Mouse (Mus musculus) cerebellum, adult 2 months (tissue): ENCODE data around the gene Sirt1. TPM values are rescaled to one million over a fixed set of nuclear protein-coding genes. Genes with fewer than 3 reads are reported as not detected.
"Not testable (repeated sequence)": the region's sequence is repeated elsewhere in the genome, so short reads cannot be mapped to it uniquely, and the experiment has no call there.

Experiments used
- DNase-seq, 2 experiments: peaks; one replicate each; pipeline ENCODE4 v3.0.0; 2021
- H3K27ac ChIP-seq: fragments of 200-500 bp; 2 replicates; pipeline ENCODE4 v1.5.1; 2012; ENCODE audit warnings: low read length, control low read depth, inconsistent platforms; ENCODE audit not compliant: insufficient read depth
- H3K27me3 ChIP-seq: fragments of 200-500 bp; 2 replicates; pipeline ENCODE4 v1.6.1; 2012; ENCODE audit warnings: inconsistent platforms, mild to moderate bottlenecking, low read length, moderate library complexity; ENCODE audit not compliant: control insufficient read depth, insufficient read depth
- H3K4me1 ChIP-seq: fragments of 200-500 bp; 2 replicates; pipeline ENCODE4 v1.6.1; 2011; ENCODE audit warnings: low read length; ENCODE audit not compliant: control insufficient read depth, insufficient read depth
- H3K4me3 ChIP-seq: fragments of 200-500 bp; replicated peaks from 2 replicates; pipeline ENCODE3; 2011; ENCODE audit warnings: mild to moderate bottlenecking, low read depth, low read length, control low read depth; ENCODE audit not compliant: insufficient read depth
- CTCF ChIP-seq: fragments of 200-500 bp; IDR thresholded peaks from 2 replicates; pipeline ENCODE4 v1.5.1; 2011; ENCODE audit warnings: low read depth, mild to moderate bottlenecking, control low read depth, low read length, moderate library complexity, borderline replicate concordance; ENCODE audit not compliant: insufficient read depth
- POLR2A ChIP-seq: fragments of 200-500 bp; IDR thresholded peaks from 2 replicates; pipeline ENCODE4 v1.6.1; 2011; ENCODE audit warnings: low read length, control low read depth, borderline replicate concordance; ENCODE audit not compliant: insufficient read depth
- WGBS: fragments of 180-500 bp; shearing (Covaris S2); methylation state at CpG from one replicate; pipeline ENCODE4 v1.1.7; 2018; 5-methylcytosine and 5-hydroxymethylcytosine counted together
- polyA plus RNA-seq: library from polyadenylated mRNA; depleted of rRNA; stranded (reverse); fragments of >200 nt; gene quantifications from 2 replicates; pipeline ENCODE4 v1.2.3, GENCODE M21; 2012

Sirt1 gene
- polyA plus RNA-seq, 1 experiment = 15.3 TPM

DNA sequence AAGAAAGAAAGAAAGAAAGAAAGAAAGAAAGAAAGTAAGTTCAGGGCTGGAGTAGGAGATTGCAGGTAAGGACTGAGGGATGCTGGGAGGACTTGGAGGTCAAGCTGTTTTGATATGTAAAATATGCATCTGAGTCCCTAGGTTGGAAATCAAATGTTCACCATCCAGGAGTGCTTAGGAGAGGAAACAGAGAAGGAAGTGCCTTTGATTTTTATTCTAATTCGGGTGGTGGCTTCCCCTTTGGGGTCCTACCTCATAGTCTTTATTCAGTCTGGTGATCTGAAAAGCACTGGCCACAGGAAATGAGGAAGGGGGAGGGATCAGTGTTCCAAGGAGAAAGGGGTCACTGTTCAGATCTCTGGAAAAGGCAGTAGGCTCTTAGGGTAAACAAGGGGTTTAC lies 21.0 kb downstream of the Sirt1 start:
- no peaks in the 10 kb centered on the region for H3K27me3 ChIP-seq
- WGBS = 78% methylated on average over 1 of the region's 1 CpGs

DNA sequence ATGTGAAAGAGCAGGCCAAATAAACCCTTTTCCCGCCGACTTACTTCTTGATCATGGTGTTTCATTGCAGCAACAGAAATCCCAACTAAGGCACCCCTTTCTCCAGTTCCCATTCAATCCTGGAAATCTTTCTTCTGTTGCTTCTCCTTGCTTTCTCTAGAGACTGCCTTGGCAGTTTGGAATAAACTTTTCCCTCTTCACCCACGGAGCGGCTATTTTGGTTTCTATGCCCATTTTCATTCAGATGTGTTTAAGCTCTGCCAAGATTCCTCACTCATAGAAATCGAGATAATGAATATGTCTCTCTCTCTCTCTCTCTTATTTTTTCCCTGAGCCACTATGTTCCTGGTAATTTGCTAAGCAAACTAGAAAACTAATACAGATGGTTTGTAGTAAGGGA lies 29.4 kb downstream of the Sirt1 start:
- WGBS = 64% methylated on average over 5 of the region's 5 CpGs
- no peak for DNase-seq

More for the DNA sequence above, 21.0 kb downstream of the Sirt1 start:
- Histone ChIP-seq H3K27ac (no peak overlapping the region), H3K4me1 (no peaks in the 10 kb centered on the region), H3K4me3 (no peak overlapping the region)
- TF ChIP-seq CTCF (no peak), POLR2A (no peak)
- no peak for DNase-seq

DNA sequence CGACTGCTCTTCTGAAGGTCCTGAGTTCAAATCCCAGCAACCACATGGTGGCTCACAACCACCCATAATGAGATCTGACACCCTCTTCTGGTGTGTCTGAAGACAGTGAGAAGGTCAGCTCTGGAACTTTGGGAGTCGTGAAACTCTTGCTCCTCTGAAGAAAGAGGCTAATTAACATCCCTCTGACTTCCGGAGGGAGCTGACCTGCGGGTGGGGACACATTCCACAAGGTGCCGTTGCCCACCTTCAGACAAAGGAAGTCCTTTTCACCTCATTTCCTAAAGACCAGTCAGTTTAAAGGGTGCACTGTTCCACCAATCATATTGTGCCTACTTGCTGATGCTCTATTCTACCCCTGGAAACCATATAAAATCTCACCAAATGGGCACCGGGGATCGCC lies 30.4 kb downstream of the Sirt1 start:
- not testable (repeated sequence) for H3K4me1 ChIP-seq, DNase-seq, H3K27ac ChIP-seq, H3K27me3 ChIP-seq, H3K4me3 ChIP-seq
- 84% methylated on average over 7 of the region's 7 CpGs for WGBS

More for the DNA sequence above, 29.4 kb downstream of the Sirt1 start:
- no peak overlapping the region for H3K4me3 ChIP-seq
- TF ChIP-seq POLR2A = no peak
- no peak for TF ChIP-seq CTCF
- H3K4me1 ChIP-seq = no peaks in the 10 kb centered on the region
- no peak overlapping the region for H3K27ac ChIP-seq
- H3K27me3 ChIP-seq = no peaks in the 10 kb centered on the region

DNA sequence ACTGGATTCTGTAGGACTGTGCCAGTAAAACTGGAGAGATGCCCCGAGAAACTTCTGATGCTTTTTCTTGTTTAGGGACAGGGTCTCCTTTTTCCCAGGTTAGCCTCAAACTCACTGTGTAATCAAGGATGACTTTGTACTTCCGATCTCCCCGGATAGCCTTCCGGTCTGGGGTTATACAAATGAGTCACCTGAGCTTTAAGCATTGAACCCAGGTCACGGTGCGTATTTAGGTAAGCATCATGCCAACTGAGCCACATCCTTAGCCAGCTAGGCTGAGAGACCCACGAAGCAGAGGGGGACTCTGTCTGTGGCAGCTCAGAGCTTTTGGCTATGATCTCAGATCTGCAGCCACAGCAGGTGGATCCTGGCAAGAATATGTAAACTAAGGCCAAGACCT lies 30.8 kb downstream of the Sirt1 start:
- 77% methylated on average over 7 of the region's 7 CpGs for WGBS
- no peak for TF ChIP-seq POLR2A
- no peak for TF ChIP-seq CTCF

DNA sequence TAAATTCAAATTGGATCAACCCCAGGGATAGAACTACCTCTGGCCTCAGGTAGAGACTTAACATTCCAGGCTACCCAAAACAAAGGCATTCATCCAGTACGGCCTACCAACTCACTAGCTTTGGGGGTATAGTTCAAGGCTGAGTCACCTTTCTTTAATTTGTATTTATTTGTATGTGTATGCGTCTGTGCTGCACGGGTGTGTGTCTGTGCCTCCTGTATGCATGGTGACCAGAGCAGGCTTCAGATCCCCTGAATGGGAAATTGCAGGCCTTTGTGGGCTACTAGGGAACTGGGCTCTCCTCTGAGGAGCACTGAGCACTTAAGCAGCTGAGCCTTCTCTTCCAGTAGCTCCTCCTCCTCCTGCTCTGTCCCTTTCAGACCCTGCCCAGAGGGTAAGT lies 33.2 kb downstream of the Sirt1 start:
- DNase-seq = no peak

More for the DNA sequence above, 30.8 kb downstream of the Sirt1 start:
- H3K27ac ChIP-seq = no peak overlapping the region
- DNase-seq = no peak
- H3K27me3 ChIP-seq = no peaks in the 10 kb centered on the region
- no peak overlapping the region for H3K4me3 ChIP-seq
- H3K4me1 ChIP-seq = no peaks in the 10 kb centered on the region

DNA sequence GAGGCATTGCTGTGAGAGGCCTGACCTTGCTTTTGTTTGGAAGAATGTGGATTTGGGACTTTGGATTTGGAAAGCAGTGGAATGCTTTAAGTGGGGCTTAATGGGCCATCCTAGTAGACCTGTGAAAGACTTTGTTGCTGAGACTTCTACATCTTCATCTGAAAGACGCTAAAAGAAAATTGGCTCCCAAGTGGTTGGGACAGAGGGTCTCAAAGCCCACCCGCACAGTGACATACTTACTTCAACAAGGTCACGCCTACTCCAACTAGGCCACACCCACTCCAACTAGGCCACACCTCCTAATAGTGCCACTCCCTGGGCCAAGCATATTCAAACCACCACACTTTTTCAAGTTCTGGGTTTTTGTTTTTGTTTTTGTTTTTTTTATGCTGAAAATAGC lies 36.8 kb downstream of the Sirt1 start:
- TF ChIP-seq POLR2A (no peak), CTCF (no peak)
- Histone ChIP-seq H3K27ac (no peak overlapping the region), H3K4me3 (no peak overlapping the region), H3K27me3 (no peaks in the 10 kb centered on the region), H3K4me1 (no peaks in the 10 kb centered on the region)
- 94% methylated on average over 3 of the region's 3 CpGs for WGBS
- no peak for DNase-seq

More for the DNA sequence above, 33.2 kb downstream of the Sirt1 start:
- WGBS = 68% methylated on average over 3 of the region's 3 CpGs
- no peak for TF ChIP-seq POLR2A
- TF ChIP-seq CTCF = no peak
- Histone ChIP-seq H3K4me3 (no peak overlapping the region), H3K27me3 (no peaks in the 10 kb centered on the region), H3K4me1 (no peaks in the 10 kb centered on the region), H3K27ac (no peak overlapping the region)

DNA sequence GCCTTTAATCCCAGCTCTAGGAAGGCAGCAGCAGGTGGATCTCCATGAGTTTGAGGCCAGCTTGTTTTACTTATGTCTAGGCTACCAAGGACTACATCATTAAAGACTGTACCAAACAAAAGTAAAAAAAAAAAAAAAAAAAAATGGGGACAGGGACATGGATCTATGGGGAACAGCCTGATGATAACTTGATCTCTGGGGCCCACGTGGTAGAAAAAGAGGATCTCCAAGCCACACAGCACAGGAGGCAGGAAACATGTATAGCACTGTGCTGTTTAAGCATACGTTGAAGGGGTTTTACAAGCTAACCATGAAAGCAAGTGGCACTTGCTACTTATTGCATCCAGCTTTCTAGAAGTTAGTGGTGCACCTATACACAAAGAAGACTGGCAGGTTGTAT lies 40.2 kb downstream of the Sirt1 start:
- TF ChIP-seq POLR2A (no peak), CTCF (no peak)
- Histone ChIP-seq H3K4me1 (no peaks in the 10 kb centered on the region), H3K4me3 (no peak overlapping the region), H3K27me3 (no peaks in the 10 kb centered on the region), H3K27ac (no peak overlapping the region)
- WGBS = 84% methylated on average over 2 of the region's 2 CpGs
- DNase-seq = no peak

DNA sequence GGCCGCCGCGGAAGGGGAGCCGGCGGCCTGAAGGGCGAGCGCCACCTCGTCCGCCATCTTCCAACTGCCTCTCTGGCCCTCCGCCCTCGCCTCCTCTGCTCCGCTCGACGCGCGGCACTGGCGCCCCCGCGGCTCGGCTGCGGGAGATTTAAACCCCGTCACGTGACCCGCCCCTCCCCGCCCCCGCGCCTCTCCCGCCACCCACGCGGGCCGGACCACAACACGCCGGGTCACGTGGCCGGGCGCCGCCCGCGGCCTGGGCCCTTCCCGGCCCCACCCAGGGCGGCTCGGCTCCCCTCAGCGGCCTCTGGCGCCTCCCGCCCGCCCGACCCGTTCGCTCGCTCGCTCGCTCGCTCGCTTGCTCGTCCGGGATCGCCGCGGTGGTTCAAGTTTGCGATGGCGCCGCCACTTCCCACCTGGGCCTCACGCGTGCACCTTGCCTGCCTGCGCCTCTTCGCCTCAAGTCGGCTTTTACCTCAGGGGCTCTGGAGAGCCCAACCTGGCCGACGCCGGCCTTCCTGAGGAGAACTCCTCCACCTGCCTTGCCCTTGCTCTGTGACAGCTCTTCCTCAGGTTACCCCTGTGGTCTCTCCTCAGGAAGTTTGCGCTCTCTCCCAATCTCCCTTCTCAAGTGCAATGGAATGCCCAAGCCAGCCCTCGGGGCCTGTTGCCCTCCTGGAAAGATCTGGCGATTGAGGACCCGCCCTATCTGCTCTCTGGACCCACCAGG lies 42.4 kb downstream of the Sirt1 start:
- 1% methylated on average over 56 of the region's 74 CpGs for WGBS
- no peak for TF ChIP-seq CTCF
- TF ChIP-seq POLR2A = peak; percentile 97
- H3K27ac ChIP-seq = peak overlapping the region; percentile 88
- peak; percentile 93 to 94 for DNase-seq
- no peaks in the 10 kb centered on the region for H3K4me1 ChIP-seq
- H3K27me3 ChIP-seq = no peaks in the 10 kb centered on the region
- peak overlapping the region; percentile 98 for H3K4me3 ChIP-seq
